Mouse (Mus musculus) central nervous system, embryonic 14 days (tissue): ENCODE results near the gene Fmr1nb. TPM values are rescaled to one million over a fixed set of nuclear protein-coding genes. Genes with fewer than 3 reads are reported as not detected.

Source experiments
- polyA plus RNA-seq: library from polyadenylated mRNA; depleted of rRNA; stranded (reverse); fragments of >200 nt; gene quantifications from 2 replicates; pipeline ENCODE4 v1.2.3, GENCODE M21; 2012; rRNA removed

The Fmr1nb gene
- 0.07 and 0.16 TPM in 2 replicates for polyA plus RNA-seq

GRCm38 (mm10) chrX:68761606-68762005 lies at the start of gene Fmr1nb:
TSS of gene Fmr1nb (plus strand) at chrX:68761839.

GRCm38 (mm10) chrX:68821059-68821458 lies 59.4 kb downstream of the Fmr1nb start, which contains the start of gene Gm14698:
TSS of gene Gm14698 (plus strand) at chrX:68821093.

Other genes with a start within 250 kb of the Fmr1nb start
- 49.9 and 54.3 TPM in 2 replicates for gene Fmr1, start 83.3 kb upstream of the Fmr1nb start, polyA plus RNA-seq
- gene Gm14698, start 59.3 kb downstream of the Fmr1nb start, polyA plus RNA-seq = 0.64 and 0.70 TPM in 2 replicates
- gene Gm6812, start 131.2 kb downstream of the Fmr1nb start, polyA plus RNA-seq = not detected in 2 replicates